Mouse (Mus musculus): ENCODE measurements around the gene Gli3. TPM values are rescaled to one million over a fixed set of nuclear protein-coding genes. Genes with fewer than 3 reads are reported as not detected.
A peak's percentile ranks its signal among the peaks of the same experiment; 100 is the strongest.

The Gli3 gene
- polyA plus RNA-seq, 1 experiment from 2014 or later: 30.6 TPM

- DNase-seq (no peak), ATAC-seq (ENCODE audit: insufficient read depth) (no peak)
- 52% methylated on average over 1 of the region's 1 CpGs for WGBS
- Histone ChIP-seq H3K4me1 (ENCODE audit: insufficient read depth) (no peaks in the 10 kb centered on the region), H3K27ac (ENCODE audit: low read depth) (no peak overlapping the region), H3K36me3 (ENCODE audit: insufficient read depth) (no peaks in the 10 kb centered on the region), H3K9ac (no peak overlapping the region), H3K9me3 (ENCODE audit: low read depth, low read length) (no peaks in the 10 kb centered on the region), H3K4me3 (ENCODE audit: low read depth, low read length) (no peak overlapping the region), H3K4me2 (no peak overlapping the region), H3K27me3 (ENCODE audit: insufficient read depth, low read length) (no peaks in the 10 kb centered on the region)
- TF ChIP-seq CTCF (IDR thresholded peaks at IDR 0.05; ENCODE audit: low read depth): no peak
These were observed 25.0 kb downstream of the Gli3 start for GRCm38 (mm10) chr13:15488065-15488464.

GRCm38 (mm10) chr13:15495820-15496219, 32.8 kb downstream of the Gli3 start:
- WGBS: 89% methylated on average over 4 of the region's 4 CpGs
- Histone ChIP-seq H3K4me2 (no peak overlapping the region), H3K4me3 (ENCODE audit: low read depth, low read length) (no peak overlapping the region), H3K27me3 (ENCODE audit: insufficient read depth, low read length) (no peaks in the 10 kb centered on the region), H3K9me3 (ENCODE audit: low read depth, low read length) (no peaks in the 10 kb centered on the region), H3K9ac (no peak overlapping the region), H3K27ac (ENCODE audit: low read depth) (no peak overlapping the region), H3K4me1 (ENCODE audit: insufficient read depth) (no peaks in the 10 kb centered on the region), H3K36me3 (ENCODE audit: insufficient read depth) (no peaks in the 10 kb centered on the region)
- DNase-seq (no peak), ATAC-seq (ENCODE audit: insufficient read depth) (no peak)
- TF ChIP-seq CTCF (IDR thresholded peaks at IDR 0.05; ENCODE audit: low read depth): no peak

- ATAC-seq (ENCODE audit: insufficient read depth) (no peak), DNase-seq (no peak)
- Histone ChIP-seq H3K4me2 (no peak overlapping the region), H3K36me3 (ENCODE audit: insufficient read depth) (no peaks in the 10 kb centered on the region), H3K4me3 (ENCODE audit: low read depth, low read length) (no peak overlapping the region), H3K9ac (no peak overlapping the region), H3K9me3 (ENCODE audit: low read depth, low read length) (no peaks in the 10 kb centered on the region), H3K27me3 (ENCODE audit: insufficient read depth, low read length) (no peaks in the 10 kb centered on the region), H3K27ac (ENCODE audit: low read depth) (no peak overlapping the region), H3K4me1 (ENCODE audit: insufficient read depth) (no peaks in the 10 kb centered on the region)
- 61% methylated on average over 4 of the region's 4 CpGs for WGBS
- TF ChIP-seq CTCF (IDR thresholded peaks at IDR 0.05; ENCODE audit: low read depth): no peak
These were observed 35.3 kb downstream of the Gli3 start for GRCm38 (mm10) chr13:15498338-15498737.

- no peak for DNase-seq
- no peak for TF ChIP-seq CTCF (IDR thresholded peaks at IDR 0.05; ENCODE audit: low read depth)
- no peak overlapping the region for H3K4me3 ChIP-seq (ENCODE audit: low read depth, low read length)
- H3K9ac ChIP-seq: no peak overlapping the region
- no peaks in the 10 kb centered on the region for H3K9me3 ChIP-seq (ENCODE audit: low read depth, low read length)
- no peaks in the 10 kb centered on the region for H3K27me3 ChIP-seq (ENCODE audit: insufficient read depth, low read length)
- H3K4me1 ChIP-seq (ENCODE audit: insufficient read depth): peaks cover 5% of the 10 kb centered on the region; the same call in 1 of the 2 replicates
- no peaks in the 10 kb centered on the region for H3K36me3 ChIP-seq (ENCODE audit: insufficient read depth)
- ATAC-seq (ENCODE audit: insufficient read depth): no peak
- H3K4me2 ChIP-seq: no peak overlapping the region
- H3K27ac ChIP-seq (ENCODE audit: low read depth): no peak overlapping the region
These were observed 47.9 kb downstream of the Gli3 start for GRCm38 (mm10) chr13:15510925-15511324.

- Histone ChIP-seq H3K9ac (no peak overlapping the region), H3K4me1 (ENCODE audit: insufficient read depth) (peaks cover 5% of the 10 kb centered on the region; the same call in 1 of the 2 replicates), H3K4me2 (no peak overlapping the region), H3K4me3 (ENCODE audit: low read depth, low read length) (no peak overlapping the region), H3K27me3 (ENCODE audit: insufficient read depth, low read length) (no peaks in the 10 kb centered on the region), H3K9me3 (ENCODE audit: low read depth, low read length) (no peaks in the 10 kb centered on the region), H3K36me3 (ENCODE audit: insufficient read depth) (no peaks in the 10 kb centered on the region), H3K27ac (ENCODE audit: low read depth) (no peak overlapping the region)
- ATAC-seq (ENCODE audit: insufficient read depth) (no peak), DNase-seq (no peak)
- 91% methylated on average over 5 of the region's 5 CpGs for WGBS
- no peak for TF ChIP-seq CTCF (IDR thresholded peaks at IDR 0.05; ENCODE audit: low read depth)
These were observed 50.1 kb downstream of the Gli3 start for GRCm38 (mm10) chr13:15513114-15513513.

GRCm38 (mm10) chr13:15514082-15514481, 51.0 kb downstream of the Gli3 start:
- Histone ChIP-seq H3K27me3 (ENCODE audit: insufficient read depth, low read length) (no peaks in the 10 kb centered on the region), H3K27ac (ENCODE audit: low read depth) (no peak overlapping the region), H3K9ac (no peak overlapping the region), H3K36me3 (ENCODE audit: insufficient read depth) (no peaks in the 10 kb centered on the region), H3K4me2 (no peak overlapping the region), H3K4me1 (ENCODE audit: insufficient read depth) (peaks cover 5% of the 10 kb centered on the region; the same call in 1 of the 2 replicates), H3K9me3 (ENCODE audit: low read depth, low read length) (no peaks in the 10 kb centered on the region), H3K4me3 (ENCODE audit: low read depth, low read length) (no peak overlapping the region)
- TF ChIP-seq CTCF (IDR thresholded peaks at IDR 0.05; ENCODE audit: low read depth): no peak
- peak; percentile 37 for DNase-seq
- 51% methylated on average over 8 of the region's 8 CpGs for WGBS
- peak; percentile 50; the same call in 1 of the 2 replicates for ATAC-seq (ENCODE audit: insufficient read depth)

GRCm38 (mm10) chr13:15517048-15517760, 54.2 kb downstream of the Gli3 start:
- WGBS: 76% methylated on average over 9 of the region's 9 CpGs
- no peak for ATAC-seq (ENCODE audit: insufficient read depth)
- H3K27me3 ChIP-seq (ENCODE audit: insufficient read depth, low read length): no peaks in the 10 kb centered on the region

More at GRCm38 (mm10) chr13:15517048-15517760, 54.2 kb downstream of the Gli3 start:
- no peak for TF ChIP-seq CTCF (IDR thresholded peaks at IDR 0.05; ENCODE audit: low read depth)
- no peaks in the 10 kb centered on the region for H3K9me3 ChIP-seq (ENCODE audit: low read depth, low read length)
- no peak overlapping the region for H3K4me2 ChIP-seq
- no peaks in the 10 kb centered on the region for H3K36me3 ChIP-seq (ENCODE audit: insufficient read depth)
- no peak overlapping the region for H3K27ac ChIP-seq (ENCODE audit: low read depth)
- no peak overlapping the region for H3K4me3 ChIP-seq (ENCODE audit: low read depth, low read length)
- H3K9ac ChIP-seq: no peak overlapping the region
- peaks cover 5% of the 10 kb centered on the region; the same call in 1 of the 2 replicates for H3K4me1 ChIP-seq (ENCODE audit: insufficient read depth)
- DNase-seq: no peak
